Mouse (Mus musculus): ENCODE results near the gene B3gnt3. TPM values are rescaled to one million over a fixed set of nuclear protein-coding genes. Genes with fewer than 3 reads are reported as not detected.

B3gnt3 gene
- total and polyA plus RNA-seq, 3 experiments: 6.1 to 8.6 (median 6.4) TPM

DNA sequence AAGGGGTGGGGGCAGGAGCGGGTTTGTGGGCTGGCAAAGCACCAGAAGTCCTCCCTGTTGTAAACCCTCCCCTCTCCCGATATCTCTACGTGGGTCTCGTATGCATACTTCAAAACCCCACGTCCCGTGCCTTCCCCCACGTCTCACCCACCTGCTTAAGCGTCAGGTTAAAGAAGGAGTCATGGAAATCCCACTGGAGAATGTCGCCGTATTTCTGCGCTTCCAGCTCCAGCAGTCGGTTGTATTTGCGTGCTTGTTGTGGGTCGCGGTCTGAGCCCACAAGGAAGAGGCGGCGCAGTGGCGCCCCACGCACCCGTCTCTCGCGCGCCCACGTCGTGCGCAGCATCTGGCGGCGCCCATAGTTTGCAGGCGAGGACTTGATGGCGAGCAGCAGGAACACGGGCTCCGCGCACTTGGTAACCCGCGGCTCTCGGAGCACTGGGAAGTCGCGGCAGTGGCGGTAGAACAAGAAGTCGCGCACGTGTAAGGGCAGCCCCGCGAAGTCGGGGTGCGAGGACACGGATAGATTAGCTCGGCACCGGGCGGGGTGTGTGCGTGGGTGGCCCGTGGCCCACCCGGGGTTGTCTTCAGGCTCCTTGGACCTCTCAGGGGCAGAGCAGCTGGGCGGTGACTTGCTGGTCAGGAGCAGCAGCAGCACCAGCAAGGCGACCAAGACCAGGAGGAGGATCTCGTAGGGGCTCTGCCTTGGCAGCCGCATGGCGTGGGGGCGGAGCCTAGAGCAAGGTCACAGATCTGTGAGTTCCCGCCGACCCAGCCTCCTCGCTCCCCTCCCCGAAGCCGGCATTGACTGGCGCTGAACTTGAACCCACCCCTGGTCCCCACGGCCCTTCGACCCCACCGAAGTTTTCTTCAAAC is 8.2 kb downstream of the B3gnt3 start:
- Histone ChIP-seq H3K36me3 (ENCODE audit: control insufficient read depth, insufficient read depth, low read length) (no peaks in the 10 kb centered on the region), H3K9ac (ENCODE audit: low read depth, low read length) (no peak overlapping the region), H3K27me3 (ENCODE audit: control insufficient read depth, insufficient read depth, low read length) (peaks cover 6% of the 10 kb centered on the region), H3K27ac (no peak overlapping the region), H3K4me1 (ENCODE audit: control insufficient read depth, insufficient read depth, low read length) (no peaks in the 10 kb centered on the region), H3K79me2 (replicated peaks; ENCODE audit: control insufficient read depth, insufficient read depth, low read length) (no peaks in the 10 kb centered on the region), H3K4me3 (no peak overlapping the region)
- TF ChIP-seq EP300 (IDR thresholded peaks at IDR 0.05; ENCODE audit: insufficient read depth, low read depth, low read length): no peak
- no peak for DNase-seq
- intact Hi-C loops (cut with DNase I): no loop called here
- WGBS: 37% methylated on average over 68 of the region's 68 CpGs

DNA sequence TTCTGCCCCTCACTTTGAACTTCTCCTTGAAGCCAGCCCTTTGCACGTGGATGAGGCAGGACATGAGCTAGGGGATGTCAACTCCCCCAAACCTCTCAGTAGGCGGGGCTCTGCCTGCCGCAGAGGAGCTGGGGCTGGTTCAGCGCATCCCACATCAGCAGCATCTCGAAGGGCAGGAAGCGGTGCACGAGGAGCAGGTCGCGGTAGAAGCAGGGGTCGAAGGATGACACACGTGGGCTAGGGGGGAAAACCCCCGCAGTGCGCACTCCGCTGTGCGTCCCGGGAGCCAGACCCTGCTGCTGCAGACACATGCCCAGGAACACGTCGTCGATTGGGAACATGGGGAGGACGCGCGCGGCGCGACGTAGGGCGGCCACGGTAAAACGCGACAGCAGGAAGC is 9.1 kb downstream of the B3gnt3 start:
- H3K27ac ChIP-seq: no peak overlapping the region
- intact Hi-C loops (cut with DNase I): no loop called here
- H3K79me2 ChIP-seq (replicated peaks; ENCODE audit: control insufficient read depth, insufficient read depth, low read length): no peaks in the 10 kb centered on the region
- 26% methylated on average over 30 of the region's 30 CpGs for WGBS
- H3K36me3 ChIP-seq (ENCODE audit: control insufficient read depth, insufficient read depth, low read length): no peaks in the 10 kb centered on the region
- H3K9ac ChIP-seq (ENCODE audit: low read depth, low read length): no peak overlapping the region
- TF ChIP-seq POLR2A (IDR thresholded peaks at IDR 0.05; ENCODE audit: insufficient read depth, low read depth, low read length): no peak
- TF ChIP-seq CTCF (IDR thresholded peaks at IDR 0.05): no peak
- no peak for TF ChIP-seq EP300 (IDR thresholded peaks at IDR 0.05; ENCODE audit: insufficient read depth, low read depth, low read length)
- no peak for DNase-seq
- no peaks in the 10 kb centered on the region for H3K4me1 ChIP-seq (ENCODE audit: control insufficient read depth, insufficient read depth, low read length)
- no peak overlapping the region for H3K4me3 ChIP-seq
- peaks cover 7% of the 10 kb centered on the region for H3K27me3 ChIP-seq (ENCODE audit: control insufficient read depth, insufficient read depth, low read length)

DNA sequence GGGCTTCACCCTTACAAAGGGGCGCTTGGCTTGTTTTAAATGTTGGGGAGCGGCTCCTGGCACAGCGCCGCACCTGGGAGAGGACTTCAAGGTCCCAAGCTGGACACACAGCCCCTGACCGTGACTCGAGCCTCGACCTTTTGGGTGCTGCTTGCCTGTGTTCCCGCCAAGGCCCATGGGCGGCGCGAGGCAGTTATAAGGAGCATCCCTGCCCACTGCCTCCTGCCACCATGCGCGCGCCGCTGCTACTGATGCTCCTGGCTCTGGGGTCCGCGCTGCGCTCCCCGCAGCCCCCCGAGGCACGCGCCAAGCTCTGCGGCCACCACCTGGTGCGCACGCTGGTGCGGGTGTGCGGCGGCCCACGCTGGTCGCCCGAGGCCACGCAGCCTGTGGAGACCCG is 12.6 kb downstream of the B3gnt3 start, which contains the start of gene Insl3:
TSS of gene Insl3 (plus strand) at position 187 of the 400 bp plus-strand sequence.
- Histone ChIP-seq H3K79me2 (replicated peaks; ENCODE audit: control insufficient read depth, insufficient read depth, low read length) (no peaks in the 10 kb centered on the region), H3K4me1 (ENCODE audit: control insufficient read depth, insufficient read depth, low read length) (no peaks in the 10 kb centered on the region), H3K36me3 (ENCODE audit: control insufficient read depth, insufficient read depth, low read length) (no peaks in the 10 kb centered on the region), H3K27ac (no peak within 1 kb of the TSS), H3K9ac (ENCODE audit: low read depth, low read length) (no peak within 1 kb of the TSS), H3K4me3 (no peak within 1 kb of the TSS), H3K27me3 (ENCODE audit: control insufficient read depth, insufficient read depth, low read length) (peaks cover 7% of the 10 kb centered on the region)
- TF ChIP-seq CTCF (IDR thresholded peaks at IDR 0.05): no peak
- no peak for TF ChIP-seq POLR2A (IDR thresholded peaks at IDR 0.05; ENCODE audit: insufficient read depth, low read depth, low read length)
- no peak for DNase-seq
- 36% methylated on average over 33 of the region's 33 CpGs for WGBS
- intact Hi-C loops (cut with DNase I): no loop called here

GRCm38 (mm10) chr8:71687616-71688015 is 14.0 kb downstream of the B3gnt3 start:
- intact Hi-C loops (cut with DNase I): no loop called here
- H3K36me3 ChIP-seq (ENCODE audit: control insufficient read depth, insufficient read depth, low read length): no peaks in the 10 kb centered on the region
- H3K4me3 ChIP-seq: no peak overlapping the region
- H3K79me2 ChIP-seq (replicated peaks; ENCODE audit: control insufficient read depth, insufficient read depth, low read length): no peaks in the 10 kb centered on the region
- H3K27ac ChIP-seq: no peak overlapping the region
- WGBS: 39% methylated on average over 8 of the region's 8 CpGs
- TF ChIP-seq CTCF (IDR thresholded peaks at IDR 0.05): no peak
- TF ChIP-seq EP300 (IDR thresholded peaks at IDR 0.05; ENCODE audit: insufficient read depth, low read depth, low read length): no peak
- TF ChIP-seq POLR2A (IDR thresholded peaks at IDR 0.05; ENCODE audit: insufficient read depth, low read depth, low read length): no peak
- DNase-seq: no peak
- H3K4me1 ChIP-seq (ENCODE audit: control insufficient read depth, insufficient read depth, low read length): no peaks in the 10 kb centered on the region
- no peak overlapping the region for H3K9ac ChIP-seq (ENCODE audit: low read depth, low read length)
- H3K27me3 ChIP-seq (ENCODE audit: control insufficient read depth, insufficient read depth, low read length): peaks cover 3% of the 10 kb centered on the region

DNA sequence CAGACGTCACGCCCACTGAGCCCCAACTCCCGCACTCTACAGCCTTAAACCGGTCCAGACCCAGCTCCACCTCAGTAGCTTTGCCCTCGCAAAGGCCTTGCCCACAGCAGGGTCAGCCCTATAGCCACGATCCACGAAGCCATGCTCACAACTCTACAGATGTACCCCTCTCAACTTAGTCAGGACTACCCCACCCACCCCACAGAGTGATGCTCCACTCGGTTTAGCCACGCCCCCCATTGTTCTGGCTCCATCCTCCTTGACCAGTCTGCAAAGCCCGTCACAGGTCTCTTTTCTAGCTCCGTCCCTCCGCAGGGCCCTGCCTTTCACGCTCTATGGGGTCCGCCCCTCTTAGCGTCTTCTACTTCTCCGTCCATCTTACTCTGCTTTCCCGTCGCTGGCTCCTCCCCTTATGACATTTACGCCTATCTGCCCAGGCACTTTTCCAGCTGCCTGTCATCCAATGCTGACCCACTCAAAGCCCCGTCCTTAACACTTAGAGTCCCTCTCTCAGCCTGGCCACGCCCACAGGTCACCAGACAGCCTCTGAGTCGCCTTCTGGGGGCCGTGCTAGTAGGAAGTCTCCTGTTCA is 15.3 kb downstream of the B3gnt3 start:
- Histone ChIP-seq H3K9ac (ENCODE audit: low read depth, low read length) (no peak overlapping the region), H3K27me3 (ENCODE audit: control insufficient read depth, insufficient read depth, low read length) (peaks cover 1% of the 10 kb centered on the region), H3K36me3 (ENCODE audit: control insufficient read depth, insufficient read depth, low read length) (no peaks in the 10 kb centered on the region), H3K27ac (no peak overlapping the region), H3K79me2 (replicated peaks; ENCODE audit: control insufficient read depth, insufficient read depth, low read length) (no peaks in the 10 kb centered on the region), H3K4me1 (ENCODE audit: control insufficient read depth, insufficient read depth, low read length) (no peaks in the 10 kb centered on the region), H3K4me3 (no peak overlapping the region)
- DNase-seq: no peak
- intact Hi-C loops (cut with DNase I): no loop called here
- 34% methylated on average over 23 of the region's 23 CpGs for WGBS
- no peak for TF ChIP-seq EP300 (IDR thresholded peaks at IDR 0.05; ENCODE audit: insufficient read depth, low read depth, low read length)
- no peak for TF ChIP-seq POLR2A (IDR thresholded peaks at IDR 0.05; ENCODE audit: insufficient read depth, low read depth, low read length)
- TF ChIP-seq CTCF (IDR thresholded peaks at IDR 0.05): no peak

- H3K9ac ChIP-seq (ENCODE audit: low read depth, low read length): no peak overlapping the region
- intact Hi-C loops (cut with DNase I): no loop called here
- H3K36me3 ChIP-seq (ENCODE audit: control insufficient read depth, insufficient read depth, low read length): no peaks in the 10 kb centered on the region
- TF ChIP-seq CTCF (IDR thresholded peaks at IDR 0.05) (no peak), POLR2A (IDR thresholded peaks at IDR 0.05; ENCODE audit: insufficient read depth, low read depth, low read length) (no peak), EP300 (IDR thresholded peaks at IDR 0.05; ENCODE audit: insufficient read depth, low read depth, low read length) (no peak)
- 56% methylated on average over 29 of the region's 29 CpGs for WGBS
- no peak for DNase-seq
- H3K27me3 ChIP-seq (ENCODE audit: control insufficient read depth, insufficient read depth, low read length): peaks cover 1% of the 10 kb centered on the region
- no peak overlapping the region for H3K4me3 ChIP-seq
- H3K79me2 ChIP-seq (replicated peaks; ENCODE audit: control insufficient read depth, insufficient read depth, low read length): no peaks in the 10 kb centered on the region
- no peaks in the 10 kb centered on the region for H3K4me1 ChIP-seq (ENCODE audit: control insufficient read depth, insufficient read depth, low read length)
- H3K27ac ChIP-seq: no peak overlapping the region
Observed at GRCm38 (mm10) chr8:71685573-71685972, 16.0 kb downstream of the B3gnt3 start.

Data from heart, adult 2 months (tissue).